Mouse (Mus musculus): ENCODE data around the gene Ddx58.

GRCm38 (mm10) chr4:40268835-40269234 is 29.2 kb upstream of the Ddx58 start:
- TF ChIP-seq CTCF (IDR thresholded peaks at IDR 0.05; ENCODE audit: borderline replicate concordance, insufficient read depth, low read length), result no peak
- no peak for TF ChIP-seq POLR2A (IDR thresholded peaks at IDR 0.05; ENCODE audit: low read depth, low read length)
